Mouse (Mus musculus): ENCODE results near the gene Olfr1295.

GRCm38 (mm10) chr2:111540191-111540590, 29.3 kb downstream of the Olfr1295 start, which contains the start of gene Olfr1294:
- no peak for TF ChIP-seq POLR2A (IDR thresholded peaks at IDR 0.05; ENCODE audit: insufficient read depth, low read depth, low read length)
- TF ChIP-seq CTCF (IDR thresholded peaks at IDR 0.05; ENCODE audit: insufficient read depth, low read depth, low read length) = no peak
